Mouse (Mus musculus): Measurements from ENCODE around the gene Ubap1l.

GRCm38 (mm10) chr9:65411326-65411725 lies 50.5 kb downstream of the Ubap1l start:
- TF ChIP-seq CTCF (IDR thresholded peaks at IDR 0.05) (no peak), POLR2A (IDR thresholded peaks at IDR 0.05; ENCODE audit: insufficient read depth, low read depth, low read length) (no peak), EP300 (IDR thresholded peaks at IDR 0.05; ENCODE audit: insufficient read depth, low read depth, low read length) (no peak)
